Mouse (Mus musculus) MEL (cell line): ENCODE data around the gene Cc2d1a.

Experiments used
- CHD1 ChIP-seq: IDR thresholded peaks from 2 replicates; pipeline ENCODE4 v1.6.1; 2012; ENCODE audit warnings: low read depth, mild to moderate bottlenecking, inconsistent platforms, low read length, improper control_type of control experiment
- CTCF ChIP-seq, 3 experiments: IDR thresholded peaks in 2 of 3; conservative IDR thresholded peaks in 1 of 3; 2 replicates each; pipeline ENCODE4 v1.5.1; 2011 to 2012; ENCODE audit warnings: low read length in 3 of 3, low read depth in 2 of 3, mild to moderate bottlenecking in 2 of 3, improper control_type of control experiment in 1 of 3, inconsistent platforms in 1 of 3, mixed read lengths in 1 of 3, moderate library complexity in 1 of 3; ENCODE audit not compliant: control insufficient read depth in 1 of 3, insufficient read depth in 1 of 3, poor library complexity in 1 of 3, severe bottlenecking in 1 of 3
- EP300 ChIP-seq, 2 experiments: IDR thresholded peaks; 2 replicates each; pipeline ENCODE4 v1.6.1; 2011; ENCODE audit warnings: improper control_type of control experiment in 2 of 2, low read length in 2 of 2, low read depth in 1 of 2, mild to moderate bottlenecking in 1 of 2
- ETS1 ChIP-seq: IDR thresholded peaks from 2 replicates; pipeline ENCODE4 v1.6.1; 2012; ENCODE audit warnings: low read depth, mild to moderate bottlenecking, inconsistent platforms, low read length, improper control_type of control experiment, moderate library complexity
- GATA1 ChIP-seq: IDR thresholded peaks from 2 replicates; pipeline ENCODE4 v1.6.1; 2011; ENCODE audit warnings: low read depth, low read length, improper control_type of control experiment
- HCFC1 ChIP-seq: IDR thresholded peaks from 2 replicates; pipeline ENCODE4 v1.6.1; 2012; ENCODE audit warnings: low read depth, mild to moderate bottlenecking, inconsistent platforms, low read length, improper control_type of control experiment, moderate library complexity
- NELFE ChIP-seq: IDR thresholded peaks from 2 replicates; pipeline ENCODE4 v1.6.1; 2011; ENCODE audit warnings: low read depth, low read length, improper control_type of control experiment
- POLR2A ChIP-seq, 2 experiments: IDR thresholded peaks; 2 replicates each; pipeline ENCODE4 v1.6.1; 2011 to 2012; ENCODE audit warnings: low read length in 2 of 2, mild to moderate bottlenecking in 2 of 2, control low read depth in 1 of 2, improper control_type of control experiment in 1 of 2, low read depth in 1 of 2, moderate library complexity in 1 of 2; ENCODE audit not compliant: control insufficient read depth in 1 of 2, insufficient read depth in 1 of 2, poor library complexity in 1 of 2

DNA sequence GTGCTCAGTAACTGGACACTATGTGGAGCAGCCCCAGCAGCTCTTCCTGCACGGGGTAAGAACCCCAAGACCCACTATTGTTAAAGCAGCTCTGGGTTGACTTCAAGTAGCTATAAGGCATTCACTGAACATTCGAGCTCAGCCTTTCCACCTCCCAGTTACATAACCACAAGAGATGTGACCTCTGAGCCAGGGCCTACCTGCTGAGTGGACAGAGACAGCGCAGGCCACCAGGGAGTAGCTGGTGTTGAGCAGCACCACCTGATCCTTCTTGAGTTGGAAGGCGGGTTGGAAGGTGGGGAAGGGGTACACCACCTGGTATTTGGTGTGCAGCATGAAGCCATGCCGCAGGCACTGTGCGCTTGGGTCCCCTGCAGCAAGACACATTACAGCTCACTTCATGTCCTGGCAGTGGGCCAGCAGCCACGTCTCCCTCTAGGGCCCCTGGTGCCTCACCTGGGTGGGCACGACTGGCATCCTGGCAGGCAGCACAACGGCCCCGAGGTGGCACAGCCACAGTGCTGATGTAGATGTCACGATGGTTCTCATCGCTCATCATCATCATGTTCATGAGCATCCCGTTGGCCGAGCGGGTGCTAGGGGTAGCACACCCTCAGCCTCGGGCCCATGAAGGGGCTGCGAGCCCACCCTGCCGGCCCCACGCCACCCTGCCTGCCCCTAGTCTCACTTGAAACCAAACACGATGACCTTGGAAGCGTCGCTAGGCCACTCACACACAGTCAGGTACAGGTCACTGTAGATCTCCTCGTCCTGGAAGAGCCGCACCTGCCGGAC, 46.1 kb downstream of the Cc2d1a start:
- TF ChIP-seq HCFC1: no peak
- TF ChIP-seq ETS1: no peak
- TF ChIP-seq CHD1: no peak
- TF ChIP-seq GATA1: no peak
- no peak for TF ChIP-seq NELFE
- no peak for TF ChIP-seq CTCF (IDR thresholded peaks at IDR 0.05 in 2 of 3, conservative IDR thresholded peaks at IDR 0.05 in 1 of 3; ENCODE audit: control insufficient read depth in 1 of 3, insufficient read depth in 1 of 3, low read depth in 2 of 3, low read length in 3 of 3, poor library complexity in 1 of 3, severe bottlenecking in 1 of 3)
- no peak for TF ChIP-seq POLR2A (IDR thresholded peaks at IDR 0.05; ENCODE audit: control insufficient read depth in 1 of 2, insufficient read depth in 1 of 2, low read depth in 1 of 2, low read length in 2 of 2, poor library complexity in 1 of 2)
- TF ChIP-seq EP300 (IDR thresholded peaks at IDR 0.05; ENCODE audit: low read depth in 1 of 2, low read length in 2 of 2): no peak
